Mouse (Mus musculus): ENCODE data around the gene Cped1.

Cped1 gene

DNA sequence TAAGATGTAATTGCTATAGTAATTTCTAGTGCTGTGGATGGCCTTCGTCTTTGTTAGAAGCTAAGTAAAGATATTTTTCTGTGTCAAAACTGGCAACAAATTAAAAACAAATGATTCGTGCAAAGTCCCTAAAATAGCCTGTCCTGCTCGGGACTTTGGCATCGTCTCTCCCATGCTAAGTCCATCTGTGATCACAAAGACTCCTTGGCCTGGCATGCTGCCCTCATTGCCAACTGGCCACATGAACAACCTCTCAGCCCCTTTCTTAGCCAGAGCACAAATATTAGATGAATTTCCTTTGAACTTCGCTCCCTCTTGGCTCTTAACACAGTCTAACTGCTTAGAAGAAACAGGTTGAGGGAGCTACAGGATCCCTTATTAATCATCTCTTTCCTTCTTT lies 171.7 kb downstream of the Cped1 start:
- DNase-seq (ENCODE audit: low spot score in 2 of 2): peak in 1 of 2 experiments; percentile 36

DNA sequence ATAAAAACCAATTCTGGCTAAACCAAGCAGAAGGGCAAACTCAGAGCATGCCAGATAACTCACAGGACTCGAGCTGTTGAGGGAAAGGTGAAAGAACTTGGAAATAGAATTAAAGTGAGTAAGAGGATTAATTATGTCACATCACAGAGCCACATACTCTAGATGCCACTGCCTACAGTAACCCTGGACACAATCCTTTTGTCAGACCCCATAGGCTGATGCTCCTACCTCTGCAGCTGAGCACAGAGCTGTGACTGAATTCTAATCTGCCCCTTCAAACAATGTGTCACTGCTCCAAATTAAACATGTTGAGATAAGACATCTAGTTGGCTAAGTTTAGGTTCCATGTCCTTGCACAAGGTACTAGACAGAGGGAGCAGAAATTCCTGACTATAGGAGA lies 176.2 kb downstream of the Cped1 start:
- DNase-seq (ENCODE audit: low spot score in 2 of 2): no peak

DNA sequence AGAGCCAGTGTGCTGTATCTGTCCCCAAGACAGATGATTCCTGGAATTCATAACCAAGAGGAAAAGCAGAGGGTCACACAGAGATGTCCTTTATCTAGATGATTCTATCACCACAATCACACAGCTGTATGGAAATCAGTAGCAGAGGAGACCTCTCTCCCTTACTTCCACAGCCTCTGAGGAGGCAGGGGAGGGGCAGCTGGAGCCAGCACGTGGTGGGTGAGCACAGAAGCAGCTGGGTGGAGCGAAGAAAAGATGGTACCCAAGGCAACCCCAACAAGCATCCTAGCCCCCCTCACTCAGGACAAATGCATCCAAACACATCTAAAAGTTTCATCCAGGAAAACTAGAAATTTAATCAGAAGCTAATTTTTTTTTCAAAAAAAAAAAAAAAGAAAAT lies 182.7 kb downstream of the Cped1 start:
- DNase-seq (ENCODE audit: low spot score in 2 of 2): no peak

DNA sequence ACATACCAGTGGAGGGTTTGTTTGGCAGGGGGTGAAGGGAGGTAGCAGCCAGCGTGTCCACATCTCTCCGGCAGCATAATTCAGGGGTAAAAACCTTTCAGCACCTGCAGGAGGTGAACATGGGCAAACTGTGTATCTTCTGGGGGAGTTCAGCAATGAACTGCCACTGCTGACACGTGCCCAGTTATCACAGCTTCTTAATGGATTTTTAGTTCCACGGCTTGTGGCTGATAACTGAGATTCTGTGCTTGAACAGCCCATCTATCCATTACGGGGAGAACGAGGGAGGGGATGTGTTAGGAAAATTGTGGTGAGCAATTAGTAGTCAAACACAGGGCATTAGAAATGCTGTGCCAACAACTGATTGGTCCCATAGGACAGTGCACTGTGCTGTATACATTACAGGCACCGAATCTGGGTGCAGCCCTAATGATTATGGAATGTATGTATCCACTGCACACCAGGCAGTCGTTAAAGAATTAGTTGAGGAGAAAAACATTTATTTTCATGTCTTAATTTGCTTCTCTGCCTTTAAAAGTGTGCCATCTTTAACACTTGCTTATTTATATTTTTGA lies 193.1 kb downstream of the Cped1 start:
- no peak for DNase-seq (ENCODE audit: low spot score in 2 of 2)

DNA sequence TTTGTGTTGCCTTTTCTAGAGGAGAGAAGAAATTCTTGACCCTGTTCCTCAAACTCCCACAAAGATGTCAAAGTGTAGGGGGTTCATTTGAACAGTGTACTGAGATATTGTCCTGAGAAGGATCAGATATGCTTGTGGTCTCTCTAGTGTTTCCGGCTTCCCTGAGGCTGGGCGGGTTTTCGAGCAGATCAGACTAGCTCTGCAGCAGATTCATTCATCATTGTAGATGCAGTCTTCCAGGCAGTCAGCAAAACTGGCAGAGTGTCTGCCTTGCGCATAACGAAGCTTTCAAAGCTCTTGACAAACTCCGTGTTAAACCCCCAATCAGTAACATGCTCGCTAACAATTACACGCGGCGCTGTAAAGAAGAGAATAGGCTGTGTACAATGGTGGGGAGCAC lies 194.6 kb downstream of the Cped1 start:
- DNase-seq (ENCODE audit: low spot score in 2 of 2): no peak

DNA sequence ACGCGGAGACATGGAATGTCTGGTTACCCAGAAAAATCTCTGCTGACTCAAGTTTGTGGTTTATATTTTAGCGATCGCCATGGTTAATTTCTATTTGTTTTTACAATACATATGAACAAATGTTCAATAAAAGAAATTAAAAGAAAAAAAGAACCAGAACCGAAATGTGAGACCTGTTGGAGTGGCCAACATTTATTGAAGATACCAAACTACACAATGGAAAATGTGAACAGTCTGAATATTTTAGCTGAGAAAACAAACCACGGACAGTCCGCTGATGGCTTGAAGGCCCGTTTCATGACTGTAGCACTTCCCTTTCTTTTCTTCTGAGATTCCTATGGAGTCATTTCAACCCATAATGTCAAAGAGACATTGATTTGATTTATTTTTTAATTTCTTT lies 201.3 kb downstream of the Cped1 start:
- DNase-seq (ENCODE audit: low spot score in 2 of 2): no peak

DNA sequence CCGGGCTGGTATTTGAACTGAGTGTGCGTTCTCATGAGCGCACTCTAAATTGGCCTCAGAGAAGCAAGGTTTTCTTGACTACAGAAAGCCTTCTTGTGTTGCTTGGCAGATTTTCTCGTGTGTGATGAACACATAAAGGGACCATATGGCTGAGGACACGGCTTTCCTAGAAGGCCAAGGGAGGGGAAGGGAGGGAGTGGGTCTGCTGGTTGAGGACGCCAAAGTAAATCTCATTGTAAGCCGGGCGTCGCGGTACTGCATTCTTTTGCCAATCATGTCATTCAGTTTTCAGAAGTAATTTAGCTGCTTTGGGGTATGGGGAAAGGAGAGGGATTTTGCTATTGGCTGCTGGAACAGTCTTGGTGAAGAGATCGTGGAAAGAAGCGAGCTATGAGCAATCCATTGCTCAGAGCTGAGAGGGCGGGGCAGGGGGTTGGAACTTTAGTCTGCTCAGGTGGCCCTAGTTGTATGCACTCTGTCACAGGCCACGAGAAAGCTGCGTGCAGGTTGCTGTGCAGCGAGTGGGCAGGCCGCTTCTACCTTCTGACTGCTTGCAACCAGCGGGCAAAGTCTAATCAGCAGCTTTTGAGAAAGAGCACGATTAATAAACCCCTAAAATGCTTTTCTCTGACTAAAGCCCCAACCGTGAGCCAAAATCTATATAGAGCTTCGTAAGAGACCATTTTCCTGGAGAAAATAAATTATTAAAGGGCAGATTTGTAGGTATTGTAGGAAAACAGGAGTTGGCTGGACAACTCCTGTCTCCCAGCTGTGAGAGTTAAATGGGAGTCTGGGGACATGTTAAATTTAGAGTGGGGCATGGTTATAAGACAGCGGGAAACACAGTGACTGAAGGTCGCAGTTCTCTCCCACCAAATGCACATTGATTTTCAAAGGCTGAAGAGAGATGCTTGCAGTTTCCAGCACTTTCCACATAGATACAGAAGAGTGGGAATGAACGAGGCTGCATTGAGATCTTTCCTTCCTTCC lies 203.9 kb downstream of the Cped1 start:
- DNase-seq (ENCODE audit: low spot score in 2 of 2): no peak

DNA sequence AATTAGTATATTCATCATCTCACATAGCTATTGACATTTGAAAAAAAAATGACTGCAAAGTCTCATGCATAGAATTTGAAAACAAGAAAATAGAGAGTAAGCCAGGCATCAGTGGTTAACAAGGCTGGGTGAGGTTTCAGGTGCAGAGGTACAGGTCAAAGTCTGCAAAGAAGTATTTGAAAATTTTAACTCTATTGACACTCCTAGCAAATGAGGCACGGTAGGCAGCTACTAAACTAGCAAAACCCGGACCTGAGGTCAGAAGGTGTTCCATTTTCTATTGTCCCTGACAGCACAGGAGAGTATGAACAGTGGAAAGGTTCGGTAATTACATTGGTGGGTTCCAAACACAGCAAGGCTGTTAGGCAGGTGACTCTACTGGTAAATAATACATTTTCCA lies 212.9 kb downstream of the Cped1 start:
- no peak for DNase-seq (ENCODE audit: low spot score in 2 of 2)

DNA sequence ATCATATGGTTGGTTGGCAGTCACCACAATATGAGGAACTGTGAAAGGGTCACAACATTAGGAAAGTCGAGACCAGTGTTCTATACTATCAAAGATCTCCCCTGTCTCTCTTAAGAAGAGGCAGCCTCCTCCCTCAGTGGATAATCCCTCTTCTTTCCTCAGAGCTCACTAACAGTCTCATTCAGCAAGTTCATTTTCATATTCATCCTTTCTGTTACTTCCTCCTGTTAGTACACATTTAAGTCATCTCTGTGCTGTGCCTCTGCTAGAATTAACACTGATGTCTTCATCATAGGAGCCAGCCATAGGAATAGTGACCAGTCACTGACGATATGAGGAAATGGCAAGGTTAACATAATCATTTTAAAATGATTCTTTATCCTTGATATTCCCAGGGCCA lies 213.8 kb downstream of the Cped1 start:
- DNase-seq (ENCODE audit: low spot score in 2 of 2): no peak

DNA sequence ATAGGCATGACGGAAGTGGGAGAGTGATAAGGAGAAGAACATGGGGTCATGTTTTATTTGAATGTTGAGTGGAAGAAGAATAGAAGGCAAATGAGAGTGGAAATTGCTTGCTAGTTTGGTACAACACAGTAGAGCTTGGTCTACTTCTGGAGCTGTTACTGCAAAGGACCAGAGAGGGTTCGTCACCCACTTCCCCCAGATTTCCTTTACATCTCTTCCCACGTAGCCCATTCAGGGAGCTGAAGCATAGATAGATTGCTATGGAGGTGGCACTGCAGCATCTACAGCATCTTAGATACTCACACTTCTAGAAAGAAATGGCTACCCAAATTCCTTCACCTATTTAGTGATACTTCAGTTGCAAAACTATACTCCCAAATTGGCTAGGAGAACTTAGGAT lies 214.4 kb downstream of the Cped1 start:
- DNase-seq (ENCODE audit: low spot score in 2 of 2): no peak

DNA sequence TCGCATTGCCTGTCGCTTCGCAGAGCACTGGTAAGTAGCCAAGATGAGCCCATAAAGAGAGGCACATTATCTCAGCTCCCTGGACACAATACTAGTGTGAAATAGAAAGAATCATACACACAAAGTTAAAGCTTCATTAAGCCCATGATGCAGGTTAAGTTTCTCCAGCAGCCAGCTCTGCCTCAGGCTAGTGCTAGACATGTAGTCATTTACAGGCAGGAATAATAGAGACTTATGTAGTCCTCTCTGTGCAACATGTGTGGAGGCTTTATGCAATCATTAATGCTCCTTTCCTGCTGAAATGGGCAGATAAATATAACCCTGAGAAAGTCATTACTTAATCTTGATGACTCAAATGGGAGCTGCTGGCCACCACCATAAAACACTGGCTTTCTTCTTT lies 216.2 kb downstream of the Cped1 start:
- no peak for DNase-seq (ENCODE audit: low spot score in 2 of 2)

DNA sequence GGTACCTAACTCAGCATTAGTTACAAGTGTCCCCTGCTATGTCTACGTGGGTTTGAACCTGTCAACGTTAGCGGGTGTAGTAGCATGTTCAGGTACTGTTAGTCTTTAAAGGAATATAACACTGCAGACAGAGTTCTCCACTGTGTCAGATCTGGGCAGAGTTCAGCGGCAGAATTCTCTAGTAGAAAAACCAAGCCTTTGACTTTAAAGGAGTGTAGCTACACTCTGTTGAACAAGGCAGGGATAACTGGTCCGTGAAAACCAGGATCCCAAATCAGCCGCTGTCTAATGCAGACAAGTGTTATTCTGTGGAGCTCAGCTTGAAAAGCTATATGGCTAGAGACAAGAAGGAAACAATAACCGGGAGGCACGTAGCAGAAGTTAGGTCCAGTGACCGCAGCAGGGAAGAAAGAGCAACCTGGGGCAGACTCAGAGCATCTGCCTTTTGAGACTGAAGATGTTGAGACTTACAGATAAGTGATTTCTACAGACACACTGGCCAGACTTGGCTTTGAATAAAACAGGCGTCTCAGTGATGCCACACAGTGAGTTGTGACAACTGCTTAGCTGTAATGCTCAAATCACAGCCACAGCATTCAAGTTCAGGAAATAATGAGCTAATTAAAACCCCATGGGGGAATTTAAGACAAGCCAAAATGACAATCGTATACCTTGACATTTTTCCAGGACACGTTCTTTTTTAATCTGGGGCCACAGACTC lies 219.5 kb downstream of the Cped1 start:
- no peak for DNase-seq (ENCODE audit: low spot score in 2 of 2)

DNA sequence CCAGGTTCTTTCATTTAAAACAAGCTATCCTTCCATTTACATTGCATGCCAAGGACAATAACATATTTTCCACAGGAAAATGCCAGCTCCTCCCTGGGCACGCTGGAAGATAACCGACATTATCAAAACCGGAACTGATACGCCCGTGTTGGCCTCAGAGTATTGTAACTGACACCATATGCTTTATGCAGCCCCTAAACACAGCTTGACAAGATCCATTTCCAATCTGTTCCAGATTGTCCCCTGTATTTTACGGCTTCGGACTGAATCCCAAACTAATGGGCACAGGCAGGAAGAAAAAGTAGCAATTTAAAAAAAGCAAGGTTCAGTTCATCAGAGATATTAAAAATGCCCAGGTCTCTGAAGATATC lies 220.0 kb downstream of the Cped1 start:
- no peak for DNase-seq (ENCODE audit: low spot score in 2 of 2)

DNA sequence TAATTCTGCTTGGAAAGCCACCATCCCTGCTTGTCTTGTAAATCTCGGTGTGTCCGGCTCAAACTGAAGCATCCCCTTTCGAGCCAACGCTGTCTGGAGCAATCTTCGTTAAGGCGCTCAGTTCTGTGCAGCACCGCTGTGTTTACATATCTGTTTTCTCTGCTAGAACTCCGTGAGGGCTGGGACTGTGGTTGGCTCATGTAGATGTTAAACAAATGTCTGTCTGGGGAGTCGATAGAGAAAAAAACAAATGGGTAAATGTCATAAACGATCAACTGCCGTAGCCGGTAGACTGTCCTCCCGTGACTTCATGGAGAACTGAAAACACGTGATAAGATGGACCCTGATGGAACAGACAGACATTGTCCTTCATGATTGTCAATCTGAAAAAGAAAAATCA lies 220.5 kb downstream of the Cped1 start:
- no peak for DNase-seq (ENCODE audit: low spot score in 2 of 2)

DNA sequence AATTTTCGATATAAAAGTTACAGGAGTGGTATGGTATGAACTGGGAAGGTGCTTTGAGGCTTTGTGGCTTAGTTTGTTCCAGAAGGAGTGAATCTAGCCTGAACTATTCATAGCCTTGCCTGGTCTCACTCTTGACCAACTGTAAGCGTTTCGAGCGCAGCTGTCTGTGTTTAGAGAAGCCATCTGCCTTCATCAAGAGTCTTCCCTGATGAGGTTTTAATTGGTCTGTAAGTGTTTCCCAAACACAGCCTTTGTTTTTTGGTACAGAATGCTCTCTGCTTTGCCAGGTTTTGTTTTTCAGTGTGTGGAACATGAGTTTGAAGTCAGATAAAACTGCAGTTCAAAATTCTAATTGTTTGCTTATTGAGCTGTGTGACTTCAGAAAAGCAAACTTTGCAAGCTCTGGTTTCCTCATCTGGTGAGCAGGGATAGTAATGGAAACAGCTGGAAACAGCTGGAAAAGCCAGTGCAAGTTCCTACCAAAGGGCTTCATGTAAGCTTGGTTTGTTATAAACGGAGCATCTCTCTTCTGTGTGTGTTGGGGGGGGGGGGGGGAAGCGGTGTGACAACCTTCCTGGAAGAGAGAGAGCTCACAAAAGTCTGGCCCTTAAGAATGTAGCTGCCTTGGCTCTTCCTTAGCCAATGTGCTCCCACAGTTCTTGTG lies 221.0 kb downstream of the Cped1 start:
- no peak for DNase-seq (ENCODE audit: low spot score in 2 of 2)

DNA sequence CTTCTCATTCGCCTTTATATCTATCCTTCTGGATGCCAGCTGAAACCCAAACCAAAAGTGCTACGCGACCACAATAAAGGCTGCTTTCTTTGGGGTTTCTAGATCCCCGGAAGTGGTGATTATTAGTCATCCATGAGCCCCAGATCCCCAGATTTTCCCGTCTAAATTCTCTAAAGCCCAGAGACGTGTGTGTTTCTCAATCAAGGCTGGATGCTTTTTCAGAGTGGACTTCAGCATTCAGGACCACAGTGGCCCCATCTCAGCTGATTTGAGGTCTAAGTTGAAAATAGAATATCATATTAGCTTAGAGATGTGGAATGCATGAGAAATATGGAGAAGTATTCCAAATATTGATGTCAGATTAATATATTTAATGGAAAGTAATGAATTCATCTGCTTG lies 226.4 kb downstream of the Cped1 start:
- DNase-seq (ENCODE audit: low spot score in 2 of 2): no peak

DNA sequence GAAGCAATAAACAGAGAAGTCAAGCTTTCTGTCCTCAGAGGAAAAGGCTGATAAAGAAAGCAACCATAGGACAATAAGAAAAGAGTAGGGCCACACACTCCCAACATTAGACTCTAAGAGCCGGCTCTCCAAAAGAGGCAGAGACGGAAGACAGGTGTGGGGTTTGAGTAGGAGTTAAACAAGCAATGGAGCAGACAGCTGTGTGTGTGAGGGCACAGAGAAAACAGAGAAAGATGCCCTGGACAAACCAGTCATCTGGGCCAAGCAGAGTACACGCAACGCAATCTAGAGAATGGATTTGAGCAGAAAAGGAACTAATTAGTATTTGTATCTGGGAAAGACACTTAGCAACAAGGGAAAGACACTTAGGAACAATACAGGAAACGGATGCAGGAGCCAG lies 227.5 kb downstream of the Cped1 start:
- DNase-seq (ENCODE audit: low spot score in 2 of 2): no peak

DNA sequence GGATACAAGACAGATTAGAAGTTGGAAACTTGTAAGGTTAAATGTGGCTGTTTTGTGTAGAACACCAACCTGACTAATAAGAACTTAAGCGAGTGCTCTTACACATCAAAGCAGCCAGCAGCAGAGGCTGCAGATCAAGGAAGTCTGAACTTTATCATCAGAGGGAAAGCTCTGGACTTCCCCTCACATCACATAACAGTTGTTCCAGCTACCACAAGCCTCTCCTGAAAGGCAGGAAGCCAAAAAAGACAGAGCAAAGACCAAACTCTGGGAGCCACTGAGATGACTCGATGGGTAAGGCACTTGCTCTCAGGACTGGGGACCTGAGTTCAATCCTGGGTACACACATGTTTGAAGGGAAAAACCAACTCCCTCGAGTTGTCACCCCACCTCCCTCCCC lies 228.1 kb downstream of the Cped1 start:
- DNase-seq (ENCODE audit: low spot score in 2 of 2): no peak

DNA sequence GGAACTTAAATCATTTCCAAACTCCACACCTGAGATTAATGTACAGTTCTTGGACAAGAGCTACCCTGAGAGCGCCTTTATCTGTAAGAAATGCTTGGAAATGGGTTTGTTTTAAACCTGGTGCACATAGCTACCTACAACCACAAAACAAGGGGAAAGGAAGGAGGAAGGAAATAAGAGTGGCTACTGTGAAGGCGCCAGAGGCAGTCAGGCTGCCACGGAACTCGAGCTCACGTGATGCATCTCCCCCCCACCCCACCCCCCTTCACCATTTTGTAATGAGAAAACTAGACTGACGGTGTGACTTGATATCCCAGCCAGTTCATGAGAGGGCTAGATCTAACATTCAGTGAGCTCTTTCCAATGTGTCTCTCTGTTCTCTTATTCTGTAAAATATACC lies 228.9 kb downstream of the Cped1 start:
- DNase-seq (ENCODE audit: low spot score in 2 of 2): no peak

DNA sequence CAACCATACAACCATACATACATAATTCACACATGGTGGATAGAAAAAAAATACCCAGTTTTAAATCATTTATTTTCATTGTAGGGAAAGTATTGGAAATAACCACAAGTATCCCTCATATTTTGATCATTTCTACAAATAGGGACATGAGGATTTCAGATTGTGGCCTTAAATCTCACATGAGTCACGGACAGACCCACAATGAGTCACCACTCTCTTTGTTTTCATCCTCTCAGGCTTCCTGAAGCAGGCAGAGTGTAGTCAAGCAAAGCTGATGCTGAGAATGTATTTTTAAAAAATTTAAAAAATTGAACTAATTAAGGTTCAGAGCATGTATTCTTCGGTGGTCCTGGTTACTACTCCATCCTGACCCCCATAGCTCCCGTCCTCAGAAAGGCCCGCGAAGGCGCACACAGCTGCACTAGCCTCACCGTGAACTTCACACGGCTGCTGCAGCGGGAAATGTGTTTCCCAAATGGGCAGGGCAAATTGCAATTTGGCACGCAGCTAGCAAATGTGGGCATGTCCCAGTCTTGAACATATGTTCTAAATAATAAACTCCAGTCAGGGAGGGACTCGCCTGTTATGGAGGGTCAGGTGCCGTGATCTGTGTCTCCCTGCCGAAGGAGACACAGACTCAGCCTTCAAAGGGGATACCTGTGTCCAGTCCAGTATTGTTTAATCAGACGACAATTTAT lies 230.7 kb downstream of the Cped1 start:
- DNase-seq (ENCODE audit: low spot score in 2 of 2): no peak

DNA sequence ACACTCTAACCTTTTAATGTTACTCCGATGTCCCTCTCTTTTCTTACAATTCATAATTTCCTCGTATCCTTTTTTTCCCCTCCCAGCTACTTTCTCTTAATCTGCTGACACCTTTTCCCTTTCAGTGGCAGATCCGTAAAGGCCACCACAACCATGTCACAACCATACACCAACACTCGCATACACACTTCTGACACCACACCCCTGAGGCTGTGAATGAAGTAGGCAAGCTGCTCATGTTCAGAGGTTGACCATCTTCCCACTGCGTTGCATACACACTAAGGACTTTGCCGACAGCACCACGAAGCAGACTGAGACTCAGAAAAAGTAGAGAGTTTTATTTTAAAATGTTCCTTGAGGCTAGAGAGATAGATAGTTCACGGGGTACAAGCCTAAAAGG lies 235.4 kb downstream of the Cped1 start:
- DNase-seq (ENCODE audit: low spot score in 2 of 2): no peak

DNA sequence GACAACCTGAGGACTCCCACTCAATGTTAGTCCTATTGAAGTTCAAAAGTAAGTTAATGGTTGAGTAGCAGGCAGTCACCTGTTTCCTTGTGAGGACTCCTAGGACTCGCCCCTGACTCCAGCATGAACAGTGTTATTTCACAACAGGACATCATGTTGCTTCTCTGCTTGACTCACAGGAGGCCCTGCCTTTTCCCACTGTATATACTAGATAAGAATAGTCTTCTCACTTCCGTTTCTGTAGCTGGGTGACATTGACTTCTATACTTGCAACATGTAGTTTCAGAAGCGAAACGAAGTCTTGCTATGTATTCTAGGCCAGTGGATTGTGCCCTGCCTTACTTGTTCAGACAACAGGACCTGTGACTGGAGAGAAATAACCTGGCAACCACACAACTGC lies 236.4 kb downstream of the Cped1 start:
- no peak for DNase-seq (ENCODE audit: low spot score in 2 of 2)
